Mouse (Mus musculus): ENCODE data around the gene 6030458C11Rik.
A peak's percentile ranks its signal among the peaks of the same experiment; 100 is the strongest.

Gene 6030458C11Rik

GRCm38 (mm10) chr15:12822416-12823395, 1.7 kb downstream of the 6030458C11Rik start:
- no peak for DNase-seq (ENCODE audit: low read depth)

GRCm38 (mm10) chr15:12817592-12817991, 6.9 kb downstream of the 6030458C11Rik start:
- no peak for DNase-seq (ENCODE audit: low read depth)

- DNase-seq (ENCODE audit: low read depth) = no peak
These were observed 11.8 kb downstream of the 6030458C11Rik start for GRCm38 (mm10) chr15:12812646-12813045.

GRCm38 (mm10) chr15:12809305-12809704, 15.1 kb downstream of the 6030458C11Rik start:
- no peak for DNase-seq (ENCODE audit: low read depth)

- no peak for DNase-seq (ENCODE audit: low read depth)
These were observed 17.4 kb downstream of the 6030458C11Rik start for GRCm38 (mm10) chr15:12807088-12807487.

GRCm38 (mm10) chr15:12805071-12805470, 19.4 kb downstream of the 6030458C11Rik start:
- no peak for DNase-seq (ENCODE audit: low read depth)

GRCm38 (mm10) chr15:12801142-12801506, 23.3 kb downstream of the 6030458C11Rik start:
- DNase-seq (ENCODE audit: low read depth) = peak; percentile 22

- DNase-seq (ENCODE audit: low read depth) = peak; percentile 55
These were observed 23.9 kb downstream of the 6030458C11Rik start for GRCm38 (mm10) chr15:12800405-12801141.

- DNase-seq (ENCODE audit: low read depth) = no peak
These were observed 26.4 kb downstream of the 6030458C11Rik start for GRCm38 (mm10) chr15:12798043-12798442.

GRCm38 (mm10) chr15:12795909-12796470, 28.5 kb downstream of the 6030458C11Rik start:
- no peak for DNase-seq (ENCODE audit: low read depth)

GRCm38 (mm10) chr15:12795457-12795894, 29.0 kb downstream of the 6030458C11Rik start:
- DNase-seq (ENCODE audit: low read depth) = peak; percentile 92

GRCm38 (mm10) chr15:12794311-12794710, 30.1 kb downstream of the 6030458C11Rik start:
- no peak for DNase-seq (ENCODE audit: low read depth)

- no peak for DNase-seq (ENCODE audit: low read depth)
These were observed 35.0 kb downstream of the 6030458C11Rik start for GRCm38 (mm10) chr15:12789406-12789867.

- DNase-seq (ENCODE audit: low read depth) = no peak
These were observed 35.9 kb downstream of the 6030458C11Rik start for GRCm38 (mm10) chr15:12788536-12788935.

- no peak for DNase-seq (ENCODE audit: low read depth)
These were observed 42.6 kb downstream of the 6030458C11Rik start for GRCm38 (mm10) chr15:12781729-12782326.

- DNase-seq (ENCODE audit: low read depth) = no peak
These were observed 43.2 kb downstream of the 6030458C11Rik start for GRCm38 (mm10) chr15:12781296-12781695.

- no peak for DNase-seq (ENCODE audit: low read depth)
These were observed 50.2 kb downstream of the 6030458C11Rik start for GRCm38 (mm10) chr15:12774149-12774753.

GRCm38 (mm10) chr15:12770958-12771357, 53.5 kb downstream of the 6030458C11Rik start:
- no peak for DNase-seq (ENCODE audit: low read depth)

GRCm38 (mm10) chr15:12766848-12767247, 57.6 kb downstream of the 6030458C11Rik start:
- no peak for DNase-seq (ENCODE audit: low read depth)

GRCm38 (mm10) chr15:12763147-12763546, 61.3 kb downstream of the 6030458C11Rik start:
- no peak for DNase-seq (ENCODE audit: low read depth)

- no peak for DNase-seq (ENCODE audit: low read depth)
These were observed 62.1 kb downstream of the 6030458C11Rik start for GRCm38 (mm10) chr15:12762258-12762913.

Data from induced T-regulatory cell, adult 2 months (primary cell).